Mouse (Mus musculus): ENCODE data around the gene Ccdc124.

GRCm38 (mm10) chr8:70843941-70844340, 29.8 kb downstream of the Ccdc124 start:
- TF ChIP-seq CTCF (IDR thresholded peaks at IDR 0.05; ENCODE audit: low read depth) = no peak
- TF ChIP-seq EP300 (optimal IDR thresholded peaks at IDR 0.05) = no peak

All from stomach, postnatal 0 days (tissue).